Mouse (Mus musculus): ENCODE results near the gene Rsph1.

DNA sequence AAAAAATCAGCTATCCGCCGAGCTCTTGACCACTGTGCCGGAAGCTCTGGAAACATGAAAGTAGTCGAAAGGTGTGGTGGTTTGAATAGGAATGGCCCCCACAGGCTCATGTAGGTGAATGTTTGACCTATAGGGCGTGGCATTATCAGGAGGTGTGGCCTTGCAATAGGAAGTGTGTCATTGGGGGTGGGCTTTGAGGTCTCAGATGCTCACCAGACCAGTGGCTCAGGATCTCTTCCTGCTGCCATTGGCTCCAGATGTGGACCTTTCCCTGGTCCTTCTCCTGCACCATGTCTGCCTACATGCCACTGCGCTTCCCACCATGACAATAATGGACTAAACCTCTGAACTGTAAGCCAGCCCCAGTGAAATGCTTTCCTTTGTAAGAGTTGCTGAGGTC is 65.3 kb downstream of the Rsph1 start:
- no peak for TF ChIP-seq CTCF (IDR thresholded peaks at IDR 0.05; ENCODE audit: low read depth, low read length)
- TF ChIP-seq POLR2A (IDR thresholded peaks at IDR 0.05; ENCODE audit: extremely low read depth, insufficient read depth, low read length) = no peak

Data from liver, adult 2 months (tissue).